In the genomic region with DNA sequence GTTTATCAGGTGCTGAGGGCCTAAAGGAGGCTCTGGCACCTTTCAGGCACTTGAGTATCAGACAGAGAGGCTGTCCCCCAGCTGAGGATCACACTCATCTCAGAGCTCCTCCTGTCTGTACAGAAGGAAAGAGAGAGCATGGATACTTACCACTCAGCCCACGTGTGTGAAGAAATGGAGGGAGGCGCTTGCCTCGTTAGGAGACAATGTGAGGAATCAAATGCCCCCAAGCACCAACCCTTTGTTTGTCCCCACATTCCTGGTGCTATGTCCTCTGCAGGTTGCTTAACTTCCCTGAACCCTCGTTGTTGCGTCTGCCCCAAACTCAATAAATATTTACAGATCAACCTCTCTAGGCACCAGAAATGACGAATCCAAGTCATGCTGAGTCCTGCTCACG, we compare ENCODE assay signal across 10 mouse cellular contexts. TPM values are rescaled to one million over a fixed set of nuclear protein-coding genes. Genes with fewer than 3 reads are reported as not detected.
DNase-seq lines count a peak whose midpoint lies in the region; ATAC-seq lines count a peak whose summit lies in the region.
"Had no signal": no experiment of that assay in that cellular context is flagged by ENCODE, and none has a peak within 500 bp of the region (broad histone marks: within the 10 kb centered on the region; RNA-seq: fewer than 3 reads in every experiment).

No protein-coding gene starts in this region.

- peak overlapping the region; percentile 24 for H3K4me2 ChIP-seq in forebrain, embryonic 12.5 days
- no peak overlapping the region for H3K4me2 ChIP-seq in forebrain, embryonic 15.5 days (replicated peaks)
- H3K4me2 ChIP-seq in liver, embryonic 12.5 days, result peak overlapping the region; percentile 17
- H3K4me2 ChIP-seq in liver, embryonic 11.5 days, result no peak overlapping the region
- H3K4me2 ChIP-seq in liver, embryonic 13.5 days, result peak overlapping the region; percentile 19; the same call in 1 of the 2 replicates

- no peak for DNase-seq in liver, embryonic 11.5 days (ENCODE audit: low spot score)
- DNase-seq in embryonic facial prominence, embryonic 10.5 days (ENCODE audit: low spot score), result no peak
- no peak for DNase-seq in liver, embryonic 13.5 days
- no peak for DNase-seq in cerebellum, adult 11 months
- DNase-seq in urinary bladder, postnatal 25 days (ENCODE audit: low spot score), result no peak
- DNase-seq: layer of hippocampus, adult 9-11 months; right cerebral cortex, postnatal 4 days had no signal

- peaks cover 46% of the 10 kb centered on the region for H3K27me3 ChIP-seq in forebrain, embryonic 12.5 days
- no peaks in the 10 kb centered on the region for H3K27me3 ChIP-seq in forebrain, embryonic 15.5 days
- H3K27me3 ChIP-seq in liver, embryonic 12.5 days (replicated peaks), result peaks cover 91% of the 10 kb centered on the region
- peaks cover 49% of the 10 kb centered on the region for H3K27me3 ChIP-seq in liver, embryonic 11.5 days (replicated peaks; ENCODE audit: control insufficient read depth, insufficient read depth, low read length)
- peaks cover 46% of the 10 kb centered on the region for H3K27me3 ChIP-seq in embryonic facial prominence, embryonic 10.5 days (replicated peaks; ENCODE audit: low read depth, poor library complexity, severe bottlenecking)
- peaks cover 87% of the 10 kb centered on the region for H3K27me3 ChIP-seq in liver, embryonic 13.5 days

- peak overlapping the region; percentile 5; the same call in 1 of the 2 replicates for H3K4me3 ChIP-seq in forebrain, embryonic 12.5 days (replicated peaks)
- no peak overlapping the region for H3K4me3 ChIP-seq in forebrain, embryonic 15.5 days
- H3K4me3 ChIP-seq in liver, embryonic 12.5 days, result no peak overlapping the region
- H3K4me3 ChIP-seq in liver, embryonic 11.5 days (ENCODE audit: low read depth, low read length), result no peak overlapping the region
- H3K4me3 ChIP-seq in embryonic facial prominence, embryonic 10.5 days, result peak overlapping the region; percentile 76
- 0 out of 2 replicates have a peak overlapping the region, but pooled peaks have one; percentile 2 for H3K4me3 ChIP-seq in liver, embryonic 13.5 days (replicated peaks)

- WGBS in forebrain, embryonic 12.5 days, result 25% methylated on average over 7 of the region's 7 CpGs
- 35% methylated on average over 7 of the region's 7 CpGs for WGBS in forebrain, embryonic 15.5 days
- 42% methylated on average over 7 of the region's 7 CpGs for whole genome bisulfite sequencing in liver, embryonic 12.5 days (ENCODE audit: insufficient replicate concordance)
- WGBS in liver, embryonic 11.5 days, result 34% methylated on average over 7 of the region's 7 CpGs
- 22% methylated on average over 7 of the region's 7 CpGs for WGBS in embryonic facial prominence, embryonic 10.5 days
- 43% methylated on average over 7 of the region's 7 CpGs for WGBS in liver, embryonic 13.5 days (ENCODE audit: insufficient replicate concordance)

- no peak overlapping the region for H3K9ac ChIP-seq in forebrain, embryonic 12.5 days
- H3K9ac ChIP-seq in forebrain, embryonic 15.5 days (replicated peaks), result no peak overlapping the region
- H3K9ac ChIP-seq in liver, embryonic 12.5 days, result no peak overlapping the region
- H3K9ac ChIP-seq in liver, embryonic 11.5 days (ENCODE audit: low read depth, low read length), result no peak overlapping the region
- no peak overlapping the region for H3K9ac ChIP-seq in liver, embryonic 13.5 days

- no peaks in the 10 kb centered on the region; the same call in 1 of the 2 replicates for H3K36me3 ChIP-seq in forebrain, embryonic 12.5 days (replicated peaks)
- no peaks in the 10 kb centered on the region for H3K36me3 ChIP-seq in forebrain, embryonic 15.5 days
- H3K36me3 ChIP-seq in liver, embryonic 12.5 days, result peaks cover 19% of the 10 kb centered on the region
- H3K36me3 ChIP-seq in liver, embryonic 11.5 days (ENCODE audit: control insufficient read depth, insufficient read depth, low read length), result no peaks in the 10 kb centered on the region
- H3K36me3 ChIP-seq in embryonic facial prominence, embryonic 10.5 days (replicated peaks), result peaks cover 18% of the 10 kb centered on the region
- H3K36me3 ChIP-seq in liver, embryonic 13.5 days, result peaks cover 21% of the 10 kb centered on the region

- no peaks in the 10 kb centered on the region for H3K9me3 ChIP-seq in forebrain, embryonic 12.5 days
- H3K9me3 ChIP-seq in forebrain, embryonic 15.5 days, result no peaks in the 10 kb centered on the region
- no peaks in the 10 kb centered on the region for H3K9me3 ChIP-seq in liver, embryonic 12.5 days (replicated peaks)
- no peaks in the 10 kb centered on the region for H3K9me3 ChIP-seq in liver, embryonic 11.5 days (ENCODE audit: control insufficient read depth, low read length)
- H3K9me3 ChIP-seq in embryonic facial prominence, embryonic 10.5 days, result no peaks in the 10 kb centered on the region
- no peaks in the 10 kb centered on the region for H3K9me3 ChIP-seq in liver, embryonic 13.5 days (replicated peaks)

- peaks cover 73% of the 10 kb centered on the region for H3K4me1 ChIP-seq in forebrain, embryonic 12.5 days
- H3K4me1 ChIP-seq in forebrain, embryonic 15.5 days, result peaks cover 70% of the 10 kb centered on the region
- H3K4me1 ChIP-seq in liver, embryonic 12.5 days, result peaks cover 82% of the 10 kb centered on the region
- H3K4me1 ChIP-seq in liver, embryonic 11.5 days (replicated peaks; ENCODE audit: control insufficient read depth, insufficient read depth, low read length), result peaks cover 65% of the 10 kb centered on the region
- peaks cover 90% of the 10 kb centered on the region for H3K4me1 ChIP-seq in embryonic facial prominence, embryonic 10.5 days
- peaks cover 80% of the 10 kb centered on the region for H3K4me1 ChIP-seq in liver, embryonic 13.5 days (replicated peaks)

- H3K27ac ChIP-seq in forebrain, embryonic 12.5 days, result no peak overlapping the region
- H3K27ac ChIP-seq in forebrain, embryonic 15.5 days (replicated peaks), result no peak overlapping the region
- H3K27ac ChIP-seq in liver, embryonic 12.5 days, result no peak overlapping the region
- no peak overlapping the region for H3K27ac ChIP-seq in liver, embryonic 11.5 days (ENCODE audit: low read depth, low read length)
- H3K27ac ChIP-seq in embryonic facial prominence, embryonic 10.5 days (replicated peaks), result peak overlapping the region; percentile 89
- no peak overlapping the region for H3K27ac ChIP-seq in liver, embryonic 13.5 days

- no peak for ATAC-seq in forebrain, embryonic 12.5 days (ENCODE audit: low FRiP score)
- no peak for ATAC-seq in forebrain, embryonic 15.5 days (replicated peaks)
- ATAC-seq in liver, embryonic 12.5 days, result no peak
- no peak for ATAC-seq in liver, embryonic 11.5 days (replicated peaks; ENCODE audit: low FRiP score)
- ATAC-seq in liver, embryonic 13.5 days (ENCODE audit: low read depth), result no peak

RNA-seq across cellular contexts. Expression of gene Socs3, which starts 4.8 kb away (rescaled TPM):
- polyA plus RNA-seq in forebrain, embryonic 12.5 days (2016; fragmentation: Nextera tagmentation; extraction: Ambion mirVana), result 13.5 and 14.7 TPM in 2 replicates
- 14.2 and 15.1 TPM in 2 replicates for polyA plus RNA-seq in forebrain, embryonic 15.5 days (2015; fragmentation: Nextera tagmentation; extraction: Ambion mirVana)
- 8.6 and 9.8 TPM in 2 replicates for polyA plus RNA-seq in liver, embryonic 12.5 days (2016; fragmentation: Nextera tagmentation; extraction: Ambion mirVana)
- polyA plus RNA-seq in liver, embryonic 11.5 days (2014; fragmentation: Nextera tagmentation; extraction: Ambion mirVana), result 3.7 and 4.6 TPM in 2 replicates
- polyA plus RNA-seq in embryonic facial prominence, embryonic 10.5 days (2016; fragmentation: Nextera tagmentation; extraction: Ambion mirVana), result 13.6 and 16.7 TPM in 2 replicates
- polyA plus RNA-seq in liver, embryonic 13.5 days (2015; fragmentation: Nextera tagmentation; extraction: Ambion mirVana), result 6.7 and 6.9 TPM in 2 replicates

RNA-seq across cellular contexts. Expression of gene Pgs1, which starts 21.0 kb away (rescaled TPM):
- polyA plus RNA-seq in forebrain, embryonic 12.5 days (2016; fragmentation: Nextera tagmentation; extraction: Ambion mirVana), result 45.3 and 45.9 TPM in 2 replicates
- polyA plus RNA-seq in forebrain, embryonic 15.5 days (2015; fragmentation: Nextera tagmentation; extraction: Ambion mirVana), result 52.9 and 54.3 TPM in 2 replicates
- 26.4 and 29.6 TPM in 2 replicates for polyA plus RNA-seq in liver, embryonic 12.5 days (2016; fragmentation: Nextera tagmentation; extraction: Ambion mirVana)
- polyA plus RNA-seq in liver, embryonic 11.5 days (2014; fragmentation: Nextera tagmentation; extraction: Ambion mirVana), result 31.5 and 31.9 TPM in 2 replicates
- 43.5 and 44.6 TPM in 2 replicates for polyA plus RNA-seq in embryonic facial prominence, embryonic 10.5 days (2016; fragmentation: Nextera tagmentation; extraction: Ambion mirVana)
- polyA plus RNA-seq in liver, embryonic 13.5 days (2015; fragmentation: Nextera tagmentation; extraction: Ambion mirVana), result 18.1 and 19.4 TPM in 2 replicates

Comparison
In these comparisons a context has a peak if more than half of its experiments do, and no peak if none do; other contexts are left out.
1. H3K4me2 ChIP-seq: peak in forebrain, embryonic 12.5 days (single experiment), liver, embryonic 12.5 days (single experiment) and liver, embryonic 13.5 days (single experiment); none in forebrain, embryonic 15.5 days (single experiment) and liver, embryonic 11.5 days (single experiment).
2. H3K4me3 ChIP-seq: peak in forebrain, embryonic 12.5 days (single experiment), embryonic facial prominence, embryonic 10.5 days (single experiment) and liver, embryonic 13.5 days (single experiment); none in forebrain, embryonic 15.5 days (single experiment), liver, embryonic 12.5 days (single experiment) and liver, embryonic 11.5 days (single experiment).